Mouse (Mus musculus) MEL (cell line): ENCODE measurements around the gene Ppp1r11.

ENCODE experiments used
- CTCF ChIP-seq, 3 experiments: IDR thresholded peaks in 2 of 3; conservative IDR thresholded peaks in 1 of 3; 2 replicates each; pipeline ENCODE4 v1.5.1; 2011 to 2012; ENCODE audit warnings: low read length in 3 of 3, low read depth in 2 of 3, mild to moderate bottlenecking in 2 of 3, improper control_type of control experiment in 1 of 3, inconsistent platforms in 1 of 3, mixed read lengths in 1 of 3, moderate library complexity in 1 of 3; ENCODE audit not compliant: control insufficient read depth in 1 of 3, insufficient read depth in 1 of 3, poor library complexity in 1 of 3, severe bottlenecking in 1 of 3
- GATA1 ChIP-seq: IDR thresholded peaks from 2 replicates; pipeline ENCODE4 v1.6.1; 2011; ENCODE audit warnings: low read depth, low read length, improper control_type of control experiment
- HCFC1 ChIP-seq: IDR thresholded peaks from 2 replicates; pipeline ENCODE4 v1.6.1; 2012; ENCODE audit warnings: low read depth, mild to moderate bottlenecking, inconsistent platforms, low read length, improper control_type of control experiment, moderate library complexity
- ZKSCAN1 ChIP-seq: IDR thresholded peaks from 2 replicates; pipeline ENCODE4 v1.6.1; 2012; ENCODE audit warnings: low read depth, mild to moderate bottlenecking, inconsistent platforms, low read length, improper control_type of control experiment, moderate library complexity

- TF ChIP-seq ZKSCAN1 (no peak), CTCF (IDR thresholded peaks at IDR 0.05 in 2 of 3, conservative IDR thresholded peaks at IDR 0.05 in 1 of 3; ENCODE audit: control insufficient read depth in 1 of 3, insufficient read depth in 1 of 3, low read depth in 2 of 3, low read length in 3 of 3, poor library complexity in 1 of 3, severe bottlenecking in 1 of 3) (no peak), HCFC1 (no peak), GATA1 (no peak)
Observed at GRCm38 (mm10) chr17:36942791-36943471, 8.6 kb downstream of the Ppp1r11 start, which contains the start of gene Rnf39.
